Mouse (Mus musculus) neural tube, embryonic 14.5 days (tissue): ENCODE measurements around the gene Mvb12a. TPM values are rescaled to one million over a fixed set of nuclear protein-coding genes. Genes with fewer than 3 reads are reported as not detected.

Experiments used
- ATAC-seq: fragments of 200-750 bp; cut with Nextera tagmentation; 2 replicates; pipeline ENCODE4 v1.8.0; 2017; ENCODE audit warnings: low read depth, mild to moderate bottlenecking, moderate TSS enrichment, moderate library complexity
- H3K27ac ChIP-seq: fragments of 300-500 bp; sonication (generic); 2 replicates; pipeline ENCODE4 v1.5.1; 2014; ENCODE audit warnings: low read depth, mild to moderate bottlenecking, control low read depth, low read length, moderate library complexity, mixed read lengths
- H3K27me3 ChIP-seq: fragments of 300-500 bp; sonication (generic); 2 replicates; pipeline ENCODE4 v1.6.1; 2014; ENCODE audit warnings: low read length; ENCODE audit not compliant: control insufficient read depth, insufficient read depth
- H3K36me3 ChIP-seq: fragments of 300-500 bp; sonication (generic); 2 replicates; pipeline ENCODE4 v1.6.1; 2014; ENCODE audit warnings: low read length, mixed read lengths; ENCODE audit not compliant: control insufficient read depth, insufficient read depth
- H3K4me1 ChIP-seq: fragments of 300-500 bp; sonication (generic); 2 replicates; pipeline ENCODE4 v1.6.1; 2014; ENCODE audit warnings: low read length; ENCODE audit not compliant: control insufficient read depth, insufficient read depth
- H3K4me2 ChIP-seq: fragments of 300-500 bp; sonication (generic); 2 replicates; pipeline ENCODE4 v1.6.1; 2014; ENCODE audit warnings: mild to moderate bottlenecking, low read depth, low read length, control low read depth
- H3K4me3 ChIP-seq: fragments of 300-500 bp; sonication (generic); 2 replicates; pipeline ENCODE4 v1.5.1; 2014; ENCODE audit warnings: low read depth, low read length, control low read depth, mixed read lengths
- H3K9ac ChIP-seq: fragments of 300-500 bp; sonication (generic); replicated peaks from 2 replicates; pipeline ENCODE4 v1.6.1; 2014; ENCODE audit warnings: low read depth, mild to moderate bottlenecking, control low read depth, low read length, mixed read lengths
- H3K9me3 ChIP-seq: fragments of 300-500 bp; sonication (generic); 2 replicates; pipeline ENCODE4 v1.6.1; 2016; ENCODE audit warnings: low read length; ENCODE audit not compliant: control insufficient read depth
- WGBS: fragments of 180-500 bp; shearing (Covaris S2); extraction: QIAGEN DNeasy Blood & Tissue Kit; methylation state at CpG from one replicate; pipeline ENCODE4 v1.1.7; 2014; 5-methylcytosine and 5-hydroxymethylcytosine counted together
- polyA plus RNA-seq: library from polyadenylated mRNA; unstranded; fragments of >200 nt; fragmentation: Nextera tagmentation; extraction: Ambion mirVana; gene quantifications from 2 replicates; pipeline ENCODE4 v1.2.1, GENCODE M21; 2014

Mvb12a gene
- polyA plus RNA-seq, 1 experiment from 2014 or later, result 69.0 TPM

DNA sequence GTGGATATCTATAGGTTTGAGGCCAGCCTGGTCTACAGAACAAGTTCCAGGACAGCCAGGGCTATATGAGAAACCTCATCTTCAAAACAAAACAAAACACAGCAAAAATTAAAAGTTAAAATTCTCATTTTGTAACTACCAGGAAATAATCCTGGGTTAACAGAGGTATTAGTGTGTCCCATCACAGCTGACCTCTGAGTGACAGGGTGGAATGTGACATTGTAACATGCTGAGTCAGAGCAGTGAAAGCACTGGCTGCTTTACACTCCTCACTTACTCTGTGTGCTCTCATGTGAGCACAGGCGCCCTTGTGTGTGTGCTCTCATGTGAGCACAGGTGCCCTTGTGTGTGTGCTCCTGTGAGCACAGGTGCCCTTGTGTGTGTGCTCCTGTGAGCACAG lies 32.3 kb downstream of the Mvb12a start:
- Histone ChIP-seq H3K9me3 (no peaks in the 10 kb centered on the region), H3K4me3 (no peak overlapping the region), H3K9ac (no peak overlapping the region), H3K27ac (no peak overlapping the region), H3K4me2 (no peak overlapping the region), H3K36me3 (no peaks in the 10 kb centered on the region), H3K4me1 (peaks cover 17% of the 10 kb centered on the region), H3K27me3 (no peaks in the 10 kb centered on the region)
- ATAC-seq, result no peak
- 57% methylated on average over 1 of the region's 1 CpGs for WGBS

- Histone ChIP-seq H3K36me3 (0 out of 2 replicates have a peak, but pooled peaks cover 2% of the 10 kb centered on the region), H3K27me3 (no peaks in the 10 kb centered on the region), H3K4me3 (no peak overlapping the region), H3K9me3 (no peaks in the 10 kb centered on the region), H3K27ac (no peak overlapping the region), H3K4me1 (0 out of 2 replicates have a peak, but pooled peaks cover 4% of the 10 kb centered on the region), H3K9ac (no peak overlapping the region), H3K4me2 (no peak overlapping the region)
- ATAC-seq, result no peak
- 71% methylated on average over 4 of the region's 4 CpGs for WGBS
Observed at GRCm38 (mm10) chr8:71577856-71578387, 35.2 kb downstream of the Mvb12a start.

- no peak overlapping the region for H3K27ac ChIP-seq
- peaks cover 2% of the 10 kb centered on the region; the same call in 1 of the 2 replicates for H3K36me3 ChIP-seq
- no peaks in the 10 kb centered on the region for H3K9me3 ChIP-seq
- no peaks in the 10 kb centered on the region for H3K4me1 ChIP-seq
- no peak overlapping the region for H3K4me2 ChIP-seq
- H3K4me3 ChIP-seq, result no peak overlapping the region
- H3K9ac ChIP-seq, result no peak overlapping the region
- ATAC-seq, result no peak
- 81% methylated on average over 1 of the region's 1 CpGs for WGBS
- H3K27me3 ChIP-seq, result no peaks in the 10 kb centered on the region
Observed at GRCm38 (mm10) chr8:71579009-71579408, 36.3 kb downstream of the Mvb12a start.

DNA sequence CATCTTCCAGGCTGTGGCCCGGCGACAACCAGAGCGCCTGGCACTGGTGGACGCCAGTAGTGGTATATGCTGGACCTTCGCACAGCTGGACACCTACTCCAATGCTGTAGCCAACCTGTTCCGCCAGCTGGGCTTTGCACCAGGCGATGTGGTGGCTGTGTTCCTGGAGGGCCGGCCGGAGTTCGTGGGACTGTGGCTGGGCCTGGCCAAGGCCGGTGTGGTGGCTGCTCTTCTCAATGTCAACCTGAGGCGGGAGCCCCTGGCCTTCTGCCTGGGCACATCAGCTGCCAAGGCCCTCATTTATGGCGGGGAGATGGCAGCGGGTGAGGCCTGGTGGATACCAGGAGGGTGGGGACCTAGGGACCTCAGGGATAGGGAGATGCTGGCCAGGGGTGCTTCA lies 36.8 kb downstream of the Mvb12a start:
- H3K36me3 ChIP-seq, result peaks cover 5% of the 10 kb centered on the region; the same call in 1 of the 2 replicates
- H3K9me3 ChIP-seq, result no peaks in the 10 kb centered on the region
- no peaks in the 10 kb centered on the region for H3K4me1 ChIP-seq
- H3K4me2 ChIP-seq, result no peak overlapping the region
- no peak overlapping the region for H3K9ac ChIP-seq
- no peak for ATAC-seq
- WGBS, result 87% methylated on average over 14 of the region's 14 CpGs
- H3K27ac ChIP-seq, result no peak overlapping the region
- no peaks in the 10 kb centered on the region for H3K27me3 ChIP-seq
- H3K4me3 ChIP-seq, result no peak overlapping the region

DNA sequence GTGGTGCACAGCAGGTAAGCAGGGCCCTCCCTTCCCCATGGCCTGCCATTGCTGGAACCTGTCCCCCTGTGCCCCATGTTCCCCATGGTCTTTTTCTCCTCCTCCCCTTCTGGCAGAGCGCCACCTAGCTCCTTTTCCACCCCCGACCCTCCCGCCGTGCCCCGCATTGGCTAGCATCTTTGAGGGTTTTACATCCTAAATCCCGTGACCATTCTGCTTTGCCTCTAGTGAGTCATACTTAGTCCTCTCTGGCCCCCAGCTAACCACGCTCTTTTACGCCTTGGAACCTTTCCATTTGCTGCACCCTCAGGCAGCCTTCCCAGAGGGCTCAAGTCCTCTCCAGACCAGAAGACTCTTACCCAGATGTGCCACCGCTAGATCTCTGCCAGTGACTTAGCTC lies 37.5 kb downstream of the Mvb12a start:
- H3K4me1 ChIP-seq, result no peaks in the 10 kb centered on the region
- 0 out of 2 replicates have a peak, but pooled peaks have one; percentile 12 for ATAC-seq
- no peak overlapping the region for H3K4me2 ChIP-seq
- H3K27ac ChIP-seq, result no peak overlapping the region
- peaks cover 10% of the 10 kb centered on the region; the same call in 1 of the 2 replicates for H3K36me3 ChIP-seq
- no peaks in the 10 kb centered on the region for H3K27me3 ChIP-seq
- H3K9me3 ChIP-seq, result no peaks in the 10 kb centered on the region
- no peak overlapping the region for H3K4me3 ChIP-seq
- H3K9ac ChIP-seq, result no peak overlapping the region
- WGBS, result 21% methylated on average over 9 of the region's 9 CpGs

DNA sequence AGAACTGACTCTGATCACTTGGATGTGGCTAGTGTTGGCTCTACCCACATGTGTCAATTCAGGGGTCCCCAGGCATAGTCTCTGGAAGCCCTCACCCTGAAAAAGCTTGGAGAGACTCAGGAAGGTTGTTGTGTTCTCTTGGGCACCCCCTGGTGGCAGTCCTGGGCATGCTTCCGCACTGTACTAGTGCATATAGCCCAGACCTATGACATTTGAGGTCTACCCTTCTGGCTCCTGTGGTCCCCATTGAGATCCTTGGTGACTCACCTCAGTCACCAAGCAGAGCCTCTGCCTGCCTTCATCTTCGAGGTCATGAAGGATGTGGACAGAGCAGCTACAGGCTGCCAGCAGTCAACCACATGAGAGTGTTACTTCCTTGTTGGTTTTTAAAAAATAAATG lies 44.2 kb downstream of the Mvb12a start:
- Histone ChIP-seq H3K4me3 (no peak overlapping the region), H3K27ac (no peak overlapping the region), H3K4me1 (peaks cover 8% of the 10 kb centered on the region; the same call in 1 of the 2 replicates), H3K9me3 (no peaks in the 10 kb centered on the region), H3K36me3 (peaks cover 16% of the 10 kb centered on the region), H3K4me2 (no peak overlapping the region), H3K27me3 (no peaks in the 10 kb centered on the region), H3K9ac (no peak overlapping the region)
- 68% methylated on average over 2 of the region's 2 CpGs for WGBS
- no peak for ATAC-seq

DNA sequence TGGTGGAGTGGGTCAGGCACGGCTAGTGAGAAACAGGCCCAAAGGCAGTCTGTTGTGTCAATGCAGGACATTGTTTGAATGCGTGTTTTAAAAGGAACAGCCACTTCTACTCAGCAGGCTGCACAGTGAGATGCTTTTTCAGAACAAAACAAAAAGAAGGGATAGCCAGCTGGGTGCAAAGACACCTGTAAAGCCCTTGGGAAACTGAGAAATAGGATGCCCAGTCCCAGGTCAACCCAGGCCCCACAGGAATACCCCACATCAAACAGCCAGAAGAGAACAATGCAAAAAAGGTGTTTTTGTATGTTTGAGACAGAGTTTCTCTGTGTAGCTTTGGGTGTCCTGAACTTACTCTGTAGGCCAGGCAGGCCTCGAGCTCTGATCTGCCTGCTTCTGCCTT lies 46.0 kb downstream of the Mvb12a start:
- no peak overlapping the region for H3K4me3 ChIP-seq
- WGBS, result 75% methylated on average over 3 of the region's 3 CpGs
- H3K27ac ChIP-seq, result no peak overlapping the region
- H3K9ac ChIP-seq, result no peak overlapping the region
- H3K27me3 ChIP-seq, result no peaks in the 10 kb centered on the region
- H3K4me2 ChIP-seq, result no peak overlapping the region
- peaks cover 15% of the 10 kb centered on the region for H3K4me1 ChIP-seq
- H3K9me3 ChIP-seq, result no peaks in the 10 kb centered on the region
- no peak for ATAC-seq
- H3K36me3 ChIP-seq, result peaks cover 16% of the 10 kb centered on the region

DNA sequence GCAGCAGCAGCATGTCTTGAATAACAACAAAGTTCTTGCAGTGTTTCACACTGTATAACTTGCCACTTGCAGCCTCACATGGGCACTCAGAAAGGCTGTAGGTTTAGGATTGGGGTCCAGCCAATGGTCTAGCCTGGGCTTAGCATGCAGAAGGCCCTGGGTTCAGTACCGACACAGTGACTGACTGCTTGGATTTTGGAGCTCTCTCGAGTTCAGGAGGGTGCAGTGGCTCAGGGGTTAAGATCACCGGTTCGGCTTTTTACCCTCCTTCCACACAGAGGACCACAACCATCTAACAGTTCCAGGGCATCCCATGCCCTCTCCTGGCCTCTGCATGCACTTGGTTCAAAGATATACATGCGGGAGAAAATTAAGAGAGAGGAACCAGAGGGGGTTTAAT lies 48.3 kb downstream of the Mvb12a start:
- Histone ChIP-seq H3K36me3 (peaks cover 2% of the 10 kb centered on the region), H3K9ac (peak overlapping the region; percentile 94), H3K4me1 (peaks cover 19% of the 10 kb centered on the region), H3K27ac (peak overlapping the region; percentile 98), H3K4me3 (peak overlapping the region; percentile 79), H3K4me2 (peak overlapping the region; percentile 76), H3K9me3 (no peaks in the 10 kb centered on the region), H3K27me3 (no peaks in the 10 kb centered on the region)
- 22% methylated on average over 5 of the region's 5 CpGs for WGBS
- no peak for ATAC-seq

GRCm38 (mm10) chr8:71591471-71592373 lies 49.0 kb downstream of the Mvb12a start, which contains the start of gene Pgls:
Gene Pgls, plus strand, starts transcription at chr8:71592176.
- Histone ChIP-seq H3K4me1 (peaks cover 19% of the 10 kb centered on the region), H3K9ac (peak within 1 kb of the TSS; percentile 94), H3K4me3 (peak within 1 kb of the TSS; percentile 79), H3K9me3 (no peaks in the 10 kb centered on the region), H3K4me2 (peak within 1 kb of the TSS; percentile 76), H3K27me3 (no peaks in the 10 kb centered on the region), H3K27ac (peak within 1 kb of the TSS; percentile 98), H3K36me3 (no peaks in the 10 kb centered on the region)
- peak; percentile 87 for ATAC-seq
- under 1% methylated on average over 68 of the region's 71 CpGs for WGBS
